Mouse (Mus musculus) midbrain, embryonic 11.5 days (tissue): ENCODE data around the gene Sgms1. TPM values are rescaled to one million over a fixed set of nuclear protein-coding genes. Genes with fewer than 3 reads are reported as not detected.

Experiments used
- ATAC-seq: fragments of 200-750 bp; cut with Nextera tagmentation; 2 replicates; pipeline ENCODE4 v1.8.0; 2017; ENCODE audit warnings: moderate TSS enrichment, moderate library complexity; ENCODE audit not compliant: low FRiP score
- DNase-seq: peaks from one replicate; pipeline ENCODE4 v3.0.0; 2015; ENCODE audit warnings: low spot score; ENCODE audit errors: missing footprints
- H3K27ac ChIP-seq: fragments of 300-500 bp; sonication (generic); 2 replicates; pipeline ENCODE4 v1.5.1; 2014; ENCODE audit warnings: low read depth, low read length
- H3K27me3 ChIP-seq: fragments of 300-500 bp; sonication (generic); 2 replicates; pipeline ENCODE4 v1.6.1; 2014; ENCODE audit warnings: mild to moderate bottlenecking, low read length, moderate library complexity, mixed read lengths; ENCODE audit not compliant: control insufficient read depth, insufficient read depth
- H3K36me3 ChIP-seq: fragments of 300-500 bp; sonication (generic); 2 replicates; pipeline ENCODE4 v1.6.1; 2014; ENCODE audit warnings: mild to moderate bottlenecking, low read length, moderate library complexity, mixed read lengths; ENCODE audit not compliant: control insufficient read depth, insufficient read depth
- H3K4me1 ChIP-seq: fragments of 300-500 bp; sonication (generic); 2 replicates; pipeline ENCODE4 v1.6.1; 2014; ENCODE audit warnings: low read length; ENCODE audit not compliant: control insufficient read depth, insufficient read depth
- H3K4me2 ChIP-seq: fragments of 300-500 bp; sonication (generic); 2 replicates; pipeline ENCODE4 v1.6.1; 2014; ENCODE audit warnings: mild to moderate bottlenecking, moderate library complexity
- H3K4me3 ChIP-seq: fragments of 300-500 bp; sonication (generic); 2 replicates; pipeline ENCODE4 v1.5.1; 2014; ENCODE audit warnings: low read depth, low read length
- H3K9ac ChIP-seq: fragments of 300-500 bp; sonication (generic); 2 replicates; pipeline ENCODE4 v1.6.1; 2014; ENCODE audit warnings: low read length
- H3K9me3 ChIP-seq: fragments of 300-500 bp; sonication (generic); 2 replicates; pipeline ENCODE4 v1.6.1; 2016; ENCODE audit warnings: low read length; ENCODE audit not compliant: control insufficient read depth
- WGBS: fragments of 180-500 bp; shearing (Covaris S2); extraction: QIAGEN DNeasy Blood & Tissue Kit; methylation state at CpG from one replicate; pipeline ENCODE4 v1.1.7; 2014; 5-methylcytosine and 5-hydroxymethylcytosine counted together
- polyA plus RNA-seq: library from polyadenylated mRNA; unstranded; fragments of >200 nt; fragmentation: Nextera tagmentation; extraction: Ambion mirVana; gene quantifications from 2 replicates; pipeline ENCODE4 v1.2.1, GENCODE M21; 2014

Sgms1 gene
- polyA plus RNA-seq, 1 experiment from 2014 or later: 10.1 TPM

DNA sequence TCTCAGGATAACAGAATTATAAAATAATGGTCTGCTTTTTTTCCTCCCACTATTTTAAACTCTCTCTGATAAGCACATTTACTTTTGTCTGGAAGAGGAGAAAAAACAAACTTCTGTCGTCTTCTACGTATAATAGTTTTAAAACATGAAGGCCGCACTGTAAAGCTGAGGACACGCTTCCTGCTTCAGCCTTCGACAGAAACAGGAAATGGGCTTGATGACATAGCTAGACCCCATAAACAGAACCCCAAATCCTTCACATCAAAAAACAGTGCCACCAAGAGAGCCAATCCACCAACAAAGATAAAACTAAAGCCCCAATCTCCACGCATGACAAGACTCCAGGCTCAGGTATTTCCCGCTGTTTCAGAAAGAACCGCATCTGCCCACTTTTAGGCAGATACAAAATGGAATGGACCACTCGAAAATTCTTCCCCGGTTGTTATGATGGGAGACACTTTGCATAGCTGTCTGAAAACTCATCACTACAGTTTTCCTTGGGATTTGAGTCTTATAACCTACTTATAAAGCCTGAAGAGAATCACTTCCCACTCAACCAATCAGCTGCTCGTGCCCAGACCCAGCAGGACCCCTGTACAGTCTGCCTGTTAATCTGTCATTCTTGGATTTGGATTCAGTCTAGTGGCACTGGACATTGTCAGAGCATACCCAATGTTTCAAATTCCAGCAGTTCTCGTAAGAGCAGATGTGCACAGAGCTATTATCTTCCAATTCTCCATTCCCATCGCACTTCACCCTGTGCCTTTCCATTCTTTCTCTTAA is 222.5 kb downstream of the Sgms1 start:
- Histone ChIP-seq H3K9ac (no peak overlapping the region), H3K4me2 (no peak overlapping the region), H3K9me3 (no peaks in the 10 kb centered on the region), H3K27me3 (no peaks in the 10 kb centered on the region), H3K4me1 (no peaks in the 10 kb centered on the region), H3K4me3 (no peak overlapping the region), H3K36me3 (no peaks in the 10 kb centered on the region), H3K27ac (no peak overlapping the region)
- DNase-seq (no peak), ATAC-seq (no peak)
- WGBS: 94% methylated on average over 13 of the region's 13 CpGs

DNA sequence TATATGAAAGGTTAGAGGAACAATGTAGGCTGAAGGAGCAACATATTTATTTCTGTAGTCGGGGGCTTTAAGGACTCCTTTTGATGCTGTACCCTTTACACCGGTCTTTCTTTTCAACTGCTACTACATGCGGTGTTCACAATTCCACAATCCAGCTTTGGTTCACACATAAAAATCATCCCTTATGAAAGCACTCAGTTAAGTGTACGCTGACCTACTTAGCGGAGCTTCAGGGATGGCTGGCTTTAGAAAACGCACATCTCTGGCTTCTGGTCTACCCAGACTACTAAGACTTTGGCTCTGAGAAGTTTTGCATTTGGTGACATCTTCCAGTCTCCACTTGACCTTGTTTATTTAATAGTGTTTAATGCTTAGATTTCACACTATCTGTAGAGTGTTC is 223.8 kb downstream of the Sgms1 start:
- 86% methylated on average over 6 of the region's 6 CpGs for WGBS
- no peaks in the 10 kb centered on the region for H3K36me3 ChIP-seq
- H3K4me2 ChIP-seq: no peak overlapping the region
- H3K27ac ChIP-seq: no peak overlapping the region
- no peaks in the 10 kb centered on the region for H3K9me3 ChIP-seq
- no peak overlapping the region for H3K4me3 ChIP-seq
- H3K9ac ChIP-seq: no peak overlapping the region
- ATAC-seq (no peak), DNase-seq (no peak)
- no peaks in the 10 kb centered on the region for H3K4me1 ChIP-seq
- H3K27me3 ChIP-seq: no peaks in the 10 kb centered on the region

DNA sequence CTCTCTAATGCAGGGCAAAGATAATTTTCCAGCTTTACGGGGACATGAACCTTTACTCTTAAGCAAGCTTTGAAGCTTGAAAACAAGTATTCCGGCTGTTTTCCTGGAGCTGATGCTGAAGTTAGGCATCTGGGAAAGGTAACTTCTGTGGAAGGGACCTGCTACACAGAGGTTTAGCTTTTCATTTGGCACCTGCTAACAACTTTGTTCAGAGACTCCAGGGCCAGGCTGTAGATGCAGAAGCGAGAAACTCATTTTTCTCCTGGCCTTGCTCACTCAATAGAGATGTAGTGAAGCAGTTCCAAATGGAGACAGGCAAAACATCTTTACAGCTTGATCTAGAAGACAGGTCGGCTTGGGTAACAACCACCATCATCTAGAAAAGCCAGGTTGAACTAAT is 225.4 kb downstream of the Sgms1 start:
- H3K4me3 ChIP-seq: no peak overlapping the region
- H3K4me2 ChIP-seq: no peak overlapping the region
- no peaks in the 10 kb centered on the region for H3K36me3 ChIP-seq
- 94% methylated on average over 4 of the region's 4 CpGs for WGBS
- ATAC-seq (no peak), DNase-seq (no peak)
- H3K9ac ChIP-seq: no peak overlapping the region
- no peaks in the 10 kb centered on the region for H3K27me3 ChIP-seq
- no peak overlapping the region for H3K27ac ChIP-seq
- H3K4me1 ChIP-seq: no peaks in the 10 kb centered on the region
- H3K9me3 ChIP-seq: no peaks in the 10 kb centered on the region

DNA sequence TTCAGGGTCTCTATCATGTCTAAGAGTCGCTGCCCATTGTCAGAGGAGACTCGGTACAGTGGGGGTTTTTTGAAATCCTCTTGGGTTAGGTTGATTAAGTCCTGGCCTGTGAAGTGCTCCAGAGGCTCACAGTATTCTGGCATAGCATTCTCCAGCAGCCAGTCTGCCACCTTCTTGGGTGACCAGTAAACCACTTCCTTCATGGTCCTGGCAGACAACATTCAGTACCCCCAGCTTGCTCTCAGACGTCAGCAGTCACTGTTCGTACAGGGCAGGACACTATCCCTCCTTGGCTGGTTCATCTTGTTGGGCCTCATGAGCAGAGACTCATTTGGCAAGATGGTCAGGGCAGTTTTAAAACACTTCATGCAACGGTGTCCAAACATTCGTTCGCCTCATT is 229.6 kb downstream of the Sgms1 start:
- H3K4me1 ChIP-seq: no peaks in the 10 kb centered on the region
- 95% methylated on average over 7 of the region's 7 CpGs for WGBS

DNA sequence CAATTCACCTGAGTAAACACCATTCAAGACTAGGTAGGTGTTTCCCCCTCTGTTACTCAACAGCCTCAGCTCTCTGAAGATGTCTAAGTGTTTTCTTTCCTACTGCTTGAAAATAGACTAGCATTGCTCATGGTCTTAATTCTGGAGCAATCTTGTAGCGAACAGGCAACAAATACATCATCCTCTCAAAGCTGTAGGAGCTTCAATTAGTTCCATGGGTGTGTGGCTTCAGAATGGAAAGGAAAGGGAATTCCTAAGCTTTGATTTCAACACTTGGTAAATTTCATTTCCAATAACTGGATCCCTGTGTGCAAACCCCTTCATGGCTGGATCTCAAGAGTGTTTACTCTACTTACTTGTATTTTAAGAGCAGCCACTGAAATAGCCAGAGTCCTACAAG is 230.3 kb downstream of the Sgms1 start:
- H3K27ac ChIP-seq: no peak overlapping the region
- H3K9ac ChIP-seq: no peak overlapping the region
- no peak for DNase-seq
- H3K36me3 ChIP-seq: no peaks in the 10 kb centered on the region
- no peak overlapping the region for H3K4me2 ChIP-seq
- no peak overlapping the region for H3K4me3 ChIP-seq
- WGBS: 93% methylated on average over 1 of the region's 1 CpGs
- H3K9me3 ChIP-seq: no peaks in the 10 kb centered on the region
- no peaks in the 10 kb centered on the region for H3K4me1 ChIP-seq
- ATAC-seq: no peak
- H3K27me3 ChIP-seq: no peaks in the 10 kb centered on the region

More for the DNA sequence above, 229.6 kb downstream of the Sgms1 start:
- no peaks in the 10 kb centered on the region for H3K27me3 ChIP-seq
- H3K9ac ChIP-seq: no peak overlapping the region
- no peak overlapping the region for H3K4me2 ChIP-seq
- no peak overlapping the region for H3K4me3 ChIP-seq
- H3K9me3 ChIP-seq: no peaks in the 10 kb centered on the region
- ATAC-seq (no peak), DNase-seq (no peak)
- H3K27ac ChIP-seq: no peak overlapping the region
- no peaks in the 10 kb centered on the region for H3K36me3 ChIP-seq

DNA sequence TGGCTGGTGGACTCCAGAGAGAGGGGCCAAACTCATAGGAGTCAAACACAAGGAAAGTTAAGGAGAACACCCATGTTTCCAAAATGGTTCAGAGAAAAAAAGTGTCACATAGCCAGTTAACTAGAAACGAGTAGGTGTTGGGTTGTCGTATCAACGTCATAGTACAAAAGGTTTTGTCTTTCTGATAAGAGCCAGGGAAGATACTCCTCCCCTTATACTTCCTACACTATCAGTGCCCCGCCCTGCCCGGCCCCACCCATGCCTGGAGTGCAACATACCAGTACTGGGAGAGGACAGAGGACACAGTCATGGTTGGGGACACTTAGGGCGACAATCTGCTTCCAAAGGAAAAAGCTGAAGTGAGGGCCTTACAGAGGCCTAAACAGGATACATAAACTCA is 232.5 kb downstream of the Sgms1 start:
- Histone ChIP-seq H3K9me3 (no peaks in the 10 kb centered on the region), H3K9ac (no peak overlapping the region), H3K27me3 (no peaks in the 10 kb centered on the region), H3K27ac (no peak overlapping the region), H3K4me1 (no peaks in the 10 kb centered on the region), H3K36me3 (no peaks in the 10 kb centered on the region), H3K4me3 (no peak overlapping the region), H3K4me2 (no peak overlapping the region)
- DNase-seq (no peak), ATAC-seq (no peak)
- 87% methylated on average over 6 of the region's 6 CpGs for WGBS

DNA sequence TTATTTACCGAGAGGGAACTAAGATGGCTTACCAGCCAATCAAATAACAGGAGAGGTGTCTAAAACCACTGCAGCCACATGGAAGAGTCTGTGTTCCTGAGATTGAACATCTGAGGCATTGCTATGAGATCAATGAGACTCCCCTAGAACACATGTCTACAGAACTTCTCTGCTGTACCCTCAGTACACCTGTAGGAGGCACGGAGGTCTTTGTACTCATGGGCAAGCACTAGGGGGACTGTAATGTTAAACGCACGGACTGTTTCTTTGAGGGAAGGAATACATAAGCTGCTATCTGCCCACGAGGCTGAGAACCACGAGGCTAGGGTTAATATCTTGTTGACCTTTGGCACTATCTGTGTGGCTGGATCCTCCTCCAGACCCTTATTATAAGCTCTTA is 237.0 kb downstream of the Sgms1 start:
- no peaks in the 10 kb centered on the region for H3K9me3 ChIP-seq
- ATAC-seq (no peak), DNase-seq (no peak)
- H3K27me3 ChIP-seq: no peaks in the 10 kb centered on the region
- WGBS: 79% methylated on average over 6 of the region's 6 CpGs
- H3K4me2 ChIP-seq: no peak overlapping the region
- no peak overlapping the region for H3K4me3 ChIP-seq
- no peaks in the 10 kb centered on the region for H3K4me1 ChIP-seq
- no peak overlapping the region for H3K27ac ChIP-seq
- H3K9ac ChIP-seq: no peak overlapping the region
- H3K36me3 ChIP-seq: no peaks in the 10 kb centered on the region

DNA sequence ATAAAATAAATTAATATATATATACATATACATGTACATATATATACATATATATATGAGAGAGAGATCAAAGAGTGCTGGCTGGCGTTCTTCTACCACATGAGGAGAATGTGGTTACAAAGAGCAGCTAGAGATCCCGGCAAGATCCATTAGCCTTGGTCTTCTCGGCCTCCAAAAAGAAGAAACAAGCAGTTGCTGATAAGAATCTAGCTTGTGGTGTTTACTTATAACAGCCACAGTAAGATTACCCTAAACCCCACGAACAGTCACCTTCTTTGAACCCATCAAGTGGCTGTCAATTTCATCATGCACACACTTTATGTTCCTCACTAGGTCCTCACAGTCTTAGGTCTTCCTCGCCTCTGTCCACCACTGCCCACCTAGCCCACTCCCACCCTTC is 240.8 kb downstream of the Sgms1 start:
- DNase-seq (no peak), ATAC-seq (no peak)
- no peak overlapping the region for H3K9ac ChIP-seq
- no peak overlapping the region for H3K4me3 ChIP-seq
- H3K4me1 ChIP-seq: no peaks in the 10 kb centered on the region
- H3K4me2 ChIP-seq: no peak overlapping the region
- H3K27ac ChIP-seq: no peak overlapping the region
- WGBS: 89% methylated on average over 5 of the region's 5 CpGs
- no peaks in the 10 kb centered on the region for H3K9me3 ChIP-seq
- no peaks in the 10 kb centered on the region for H3K27me3 ChIP-seq
- H3K36me3 ChIP-seq: no peaks in the 10 kb centered on the region

DNA sequence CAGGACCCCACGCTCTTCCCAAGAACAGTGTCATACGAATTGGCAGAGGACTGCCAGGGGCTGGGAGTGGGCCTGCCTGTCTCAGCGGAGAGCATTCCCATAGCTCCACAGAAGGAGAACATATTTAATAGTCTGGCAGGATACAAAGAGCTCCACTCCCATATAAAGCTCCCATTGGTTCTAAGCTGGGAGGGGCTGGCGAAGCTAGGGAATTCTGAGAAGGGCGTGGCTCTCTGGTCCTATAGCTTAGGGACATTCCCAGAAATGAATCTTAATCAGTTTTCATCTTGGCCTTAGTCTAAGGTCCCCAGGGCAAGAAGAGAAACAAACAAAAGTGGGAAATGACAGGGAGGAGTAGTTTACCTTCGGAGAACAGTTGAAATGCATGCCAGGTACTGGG is 247.1 kb downstream of the Sgms1 start:
- 93% methylated on average over 6 of the region's 6 CpGs for WGBS
- Histone ChIP-seq H3K27ac (no peak overlapping the region), H3K4me1 (no peaks in the 10 kb centered on the region), H3K4me3 (no peak overlapping the region), H3K9me3 (no peaks in the 10 kb centered on the region), H3K4me2 (no peak overlapping the region), H3K36me3 (no peaks in the 10 kb centered on the region), H3K9ac (no peak overlapping the region), H3K27me3 (no peaks in the 10 kb centered on the region)
- DNase-seq: no peak
- ATAC-seq: no peak
